Mouse (Mus musculus) liver, embryonic 18 days (tissue): ENCODE results near the gene Cd79b. TPM values are rescaled to one million over a fixed set of nuclear protein-coding genes. Genes with fewer than 3 reads are reported as not detected.

Source experiments
- polyA plus RNA-seq: library from polyadenylated mRNA; depleted of rRNA; stranded (reverse); fragments of >200 nt; gene quantifications from 2 replicates; pipeline ENCODE4 v1.2.3, GENCODE M21; 2012; rRNA removed

The Cd79b gene
- 14.8 and 21.6 TPM in 2 replicates for polyA plus RNA-seq

GRCm38 (mm10) chr11:106314333-106314812 lies at the start of gene Cd79b:
Cd79b (minus strand) TSS chr11:106314762.

GRCm38 (mm10) chr11:106353188-106353587 lies 38.6 kb upstream of the Cd79b start, which contains the start of gene Scn4a:
Scn4a (minus strand) TSS chr11:106353288.

GRCm38 (mm10) chr11:106301765-106302164 lies 12.8 kb downstream of the Cd79b start, which contains the start of gene Gh:
Gh (minus strand) TSS chr11:106301865.

GRCm38 (mm10) chr11:106276454-106276853 lies 38.1 kb downstream of the Cd79b start, which contains the start of gene Tcam1:
Tcam1 (plus strand) TSS chr11:106276672.

GRCm38 (mm10) chr11:106272644-106273310 lies 41.8 kb downstream of the Cd79b start, which contains the start of gene Smarcd2:
Smarcd2 (minus strand) TSS chr11:106272972.

Other genes starting within 250 kb of the Cd79b start
- gene Taco1, start 248.7 kb downstream of the Cd79b start, polyA plus RNA-seq, result 8.7 and 9.4 TPM in 2 replicates
- 9.5 and 10.2 TPM in 2 replicates for gene Map3k3, start 230.1 kb downstream of the Cd79b start, polyA plus RNA-seq
- gene Gm10840, start 153.9 kb downstream of the Cd79b start, polyA plus RNA-seq, result not detected in 2 replicates
- gene Limd2, start 153.9 kb downstream of the Cd79b start, polyA plus RNA-seq, result 39.4 and 40.4 TPM in 2 replicates
- 6.9 and 7.0 TPM in 2 replicates for gene Strada, start 112.6 kb downstream of the Cd79b start, polyA plus RNA-seq
- 24.5 and 27.0 TPM in 2 replicates for gene Ccdc47, start 98.4 kb downstream of the Cd79b start, polyA plus RNA-seq
- gene Ddx42, start 97.8 kb downstream of the Cd79b start, polyA plus RNA-seq, result 11.9 and 13.5 TPM in 2 replicates
- 15.5 and 16.4 TPM in 2 replicates for gene Ftsj3, start 58.7 kb downstream of the Cd79b start, polyA plus RNA-seq
- gene Psmc5, start 58.6 kb downstream of the Cd79b start, polyA plus RNA-seq, result 60.5 and 63.5 TPM in 2 replicates
- 35.1 and 37.9 TPM in 2 replicates for gene Smarcd2, start 41.8 kb downstream of the Cd79b start, polyA plus RNA-seq
- 0.11 and 0.13 TPM in 2 replicates for gene Tcam1, start 38.1 kb downstream of the Cd79b start, polyA plus RNA-seq
- gene Gh, start 12.9 kb downstream of the Cd79b start, polyA plus RNA-seq, result 0.07 and 0.08 TPM in 2 replicates
- 0.06 TPM in 2 replicates for gene Scn4a, start 38.5 kb upstream of the Cd79b start, polyA plus RNA-seq
- not detected in 2 replicates for gene Prr29, start 50.7 kb upstream of the Cd79b start, polyA plus RNA-seq
- 17.5 and 19.2 TPM in 2 replicates for gene Icam2, start 73.3 kb upstream of the Cd79b start, polyA plus RNA-seq
- 5.6 and 7.8 TPM in 2 replicates for gene Ern1, start 173.1 kb upstream of the Cd79b start, polyA plus RNA-seq